In the genomic region with DNA sequence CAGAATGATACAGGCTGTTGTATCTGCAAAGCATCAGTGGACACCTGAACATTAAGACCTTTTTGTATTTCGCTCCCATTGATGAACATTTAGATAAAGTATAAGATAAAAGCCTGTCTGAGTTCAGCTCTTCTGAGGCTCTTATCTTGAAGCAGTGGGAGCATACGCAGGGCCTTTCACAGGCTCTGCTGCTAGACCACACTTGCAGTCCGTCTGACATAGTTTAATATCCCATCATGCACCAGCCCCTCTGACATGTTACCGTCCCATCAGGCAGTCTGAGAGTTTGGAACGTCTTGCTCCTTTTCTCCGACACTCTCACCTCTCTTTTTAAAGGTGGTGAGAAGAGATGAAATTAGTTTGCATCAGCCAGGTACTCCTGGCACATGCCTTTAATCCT, we compare ENCODE assay signal across 9 mouse cellular contexts. TPM values are rescaled to one million over a fixed set of nuclear protein-coding genes. Genes with fewer than 3 reads are reported as not detected.
DNase-seq lines count a peak whose midpoint lies in the region; ATAC-seq and TF ChIP-seq lines count a peak whose summit lies in the region.
"Had no signal": no experiment of that assay in that cellular context is flagged by ENCODE, and none has a peak within 500 bp of the region (broad histone marks: within the 10 kb centered on the region; RNA-seq: fewer than 3 reads in every experiment).

No protein-coding gene starts in this region.

- H3K4me2 ChIP-seq in liver, embryonic 11.5 days: peak overlapping the region; percentile 79
- peak overlapping the region; percentile 58 for H3K4me2 ChIP-seq in forebrain, embryonic 15.5 days (replicated peaks)
- peak overlapping the region; percentile 69 for H3K4me2 ChIP-seq in limb, embryonic 14.5 days (replicated peaks; ENCODE audit: low read depth, low read length, severe bottlenecking)
- H3K4me2 ChIP-seq in neural tube, embryonic 12.5 days (replicated peaks): peak overlapping the region; percentile 72

- H3K36me3 ChIP-seq in liver, embryonic 11.5 days (ENCODE audit: control insufficient read depth, insufficient read depth, low read length): no peaks in the 10 kb centered on the region; the same call in 1 of the 2 replicates
- H3K36me3 ChIP-seq in forebrain, embryonic 15.5 days: peaks cover 12% of the 10 kb centered on the region
- H3K36me3 ChIP-seq in limb, embryonic 14.5 days (ENCODE audit: control insufficient read depth, insufficient read depth, low read length): peaks cover 25% of the 10 kb centered on the region
- no peaks in the 10 kb centered on the region; the same call in 1 of the 2 replicates for H3K36me3 ChIP-seq in neural tube, embryonic 12.5 days

- H3K9me3 ChIP-seq in liver, embryonic 11.5 days (ENCODE audit: control insufficient read depth, low read length): no peaks in the 10 kb centered on the region
- peaks cover 4% of the 10 kb centered on the region; the same call in 1 of the 2 replicates for H3K9me3 ChIP-seq in forebrain, embryonic 15.5 days
- H3K9me3 ChIP-seq in limb, embryonic 14.5 days (ENCODE audit: control insufficient read depth, low read length): no peaks in the 10 kb centered on the region
- H3K9me3 ChIP-seq in neural tube, embryonic 12.5 days: no peaks in the 10 kb centered on the region

- peaks cover 10% of the 10 kb centered on the region for H3K4me1 ChIP-seq in liver, embryonic 11.5 days (replicated peaks; ENCODE audit: control insufficient read depth, insufficient read depth, low read length)
- peaks cover 33% of the 10 kb centered on the region for H3K4me1 ChIP-seq in forebrain, embryonic 15.5 days
- peaks cover 13% of the 10 kb centered on the region for H3K4me1 ChIP-seq in limb, embryonic 14.5 days (ENCODE audit: control insufficient read depth, insufficient read depth, low read length)
- peaks cover 10% of the 10 kb centered on the region for H3K4me1 ChIP-seq in neural tube, embryonic 12.5 days

- H3K4me3 ChIP-seq in liver, embryonic 11.5 days (ENCODE audit: low read depth, low read length): peak overlapping the region; percentile 83; the same call in 1 of the 2 replicates
- peak overlapping the region; percentile 82; the same call in 1 of the 2 replicates for H3K4me3 ChIP-seq in forebrain, embryonic 15.5 days
- no peak overlapping the region for H3K4me3 ChIP-seq in limb, embryonic 14.5 days (replicated peaks; ENCODE audit: low read length)
- H3K4me3 ChIP-seq in neural tube, embryonic 12.5 days: 0 out of 2 replicates have a peak overlapping the region, but pooled peaks have one; percentile 66

- no peak for DNase-seq in liver, embryonic 11.5 days (ENCODE audit: low spot score)
- DNase-seq in liver: no peak
- no peak for DNase-seq in limb, embryonic 14.5 days (ENCODE audit: low spot score)
- DNase-seq in adrenal gland, postnatal 4 days (ENCODE audit: low spot score in 2 of 2): no peak
- DNase-seq in gastrocnemius, adult 18-20 months (ENCODE audit: low spot score): no peak
- DNase-seq: adrenal gland, postnatal 36 days; thymus, postnatal 4 days had no signal

- TF ChIP-seq POLR2A in limb, embryonic 14.5 days (IDR thresholded peaks at IDR 0.05; ENCODE audit: borderline replicate concordance, extremely low read depth, insufficient read depth, insufficient read length): no peak

- H3K27ac ChIP-seq in liver, embryonic 11.5 days (ENCODE audit: low read depth, low read length): no peak overlapping the region
- H3K27ac ChIP-seq in forebrain, embryonic 15.5 days (replicated peaks): no peak overlapping the region
- no peak overlapping the region for H3K27ac ChIP-seq in limb, embryonic 14.5 days (replicated peaks; ENCODE audit: low read depth, low read length)
- no peak overlapping the region for H3K27ac ChIP-seq in neural tube, embryonic 12.5 days

- WGBS in liver, embryonic 11.5 days: 62% methylated on average over 6 of the region's 6 CpGs
- 78% methylated on average over 6 of the region's 6 CpGs for WGBS in forebrain, embryonic 15.5 days
- WGBS in limb, embryonic 14.5 days: 76% methylated on average over 6 of the region's 6 CpGs
- WGBS in neural tube, embryonic 12.5 days: 86% methylated on average over 6 of the region's 6 CpGs

- no peaks in the 10 kb centered on the region for H3K27me3 ChIP-seq in liver, embryonic 11.5 days (replicated peaks; ENCODE audit: control insufficient read depth, insufficient read depth, low read length)
- no peaks in the 10 kb centered on the region for H3K27me3 ChIP-seq in forebrain, embryonic 15.5 days
- H3K27me3 ChIP-seq in limb, embryonic 14.5 days (ENCODE audit: control insufficient read depth, insufficient read depth, low read length): no peaks in the 10 kb centered on the region
- H3K27me3 ChIP-seq in neural tube, embryonic 12.5 days (replicated peaks): no peaks in the 10 kb centered on the region

- ATAC-seq in liver, embryonic 11.5 days (replicated peaks; ENCODE audit: low FRiP score): no peak
- ATAC-seq in forebrain, embryonic 15.5 days (replicated peaks): no peak
- no peak for ATAC-seq in limb, embryonic 14.5 days (ENCODE audit: low FRiP score, low read depth)
- ATAC-seq in neural tube, embryonic 12.5 days (ENCODE audit: low FRiP score, low read depth): no peak

- no peak overlapping the region for H3K9ac ChIP-seq in liver, embryonic 11.5 days (ENCODE audit: low read depth, low read length)
- H3K9ac ChIP-seq in forebrain, embryonic 15.5 days (replicated peaks): peak overlapping the region; percentile 91; the same call in 1 of the 2 replicates
- no peak overlapping the region for H3K9ac ChIP-seq in limb, embryonic 14.5 days (ENCODE audit: low read depth, low read length, severe bottlenecking)
- no peak overlapping the region for H3K9ac ChIP-seq in neural tube, embryonic 12.5 days

RNA-seq across cellular contexts. Expression of gene Phf14, which starts 19.9 kb away (rescaled TPM):
- 42.2 and 46.5 TPM in 2 replicates for polyA plus RNA-seq in liver, embryonic 11.5 days (2014; fragmentation: Nextera tagmentation; extraction: Ambion mirVana)
- 83.1 and 89.3 TPM in 2 replicates for polyA plus RNA-seq in forebrain, embryonic 15.5 days (2015; fragmentation: Nextera tagmentation; extraction: Ambion mirVana)
- 36.2 and 43.1 TPM in 2 replicates for polyA plus RNA-seq in limb, embryonic 14.5 days (2012; rRNA removed)
- 101 and 102 TPM in 2 replicates for polyA plus RNA-seq in limb, embryonic 14.5 days (2014; fragmentation: Nextera tagmentation; extraction: Ambion mirVana)
- polyA plus RNA-seq in neural tube, embryonic 12.5 days (2016; fragmentation: Nextera tagmentation; extraction: Ambion mirVana): 101 and 112 TPM in 2 replicates
- 10 to 100 TPM; 86.9 to 87.2 TPM for total RNA-seq in adrenal gland, postnatal 4 days (2021)
- total RNA-seq in gastrocnemius, adult 18-20 months (2021): 10 to 100 TPM; 24.2 to 28.5 TPM

RNA-seq across cellular contexts. Expression of gene Ndufa4, which starts 20.2 kb away (rescaled TPM):
- 761 and 792 TPM in 2 replicates for polyA plus RNA-seq in liver, embryonic 11.5 days (2014; fragmentation: Nextera tagmentation; extraction: Ambion mirVana)
- 804 and 834 TPM in 2 replicates for polyA plus RNA-seq in forebrain, embryonic 15.5 days (2015; fragmentation: Nextera tagmentation; extraction: Ambion mirVana)
- 479 and 543 TPM in 2 replicates for polyA plus RNA-seq in limb, embryonic 14.5 days (2012; rRNA removed)
- polyA plus RNA-seq in limb, embryonic 14.5 days (2014; fragmentation: Nextera tagmentation; extraction: Ambion mirVana): 762 and 828 TPM in 2 replicates
- 840 and 887 TPM in 2 replicates for polyA plus RNA-seq in neural tube, embryonic 12.5 days (2016; fragmentation: Nextera tagmentation; extraction: Ambion mirVana)
- total RNA-seq in adrenal gland, postnatal 4 days (2021): 100 to 1,000 TPM; 671 to 748 TPM
- 1,000 to 10,000 TPM; 1,410 to 1,502 TPM for total RNA-seq in gastrocnemius, adult 18-20 months (2021)
